In the genomic region with DNA sequence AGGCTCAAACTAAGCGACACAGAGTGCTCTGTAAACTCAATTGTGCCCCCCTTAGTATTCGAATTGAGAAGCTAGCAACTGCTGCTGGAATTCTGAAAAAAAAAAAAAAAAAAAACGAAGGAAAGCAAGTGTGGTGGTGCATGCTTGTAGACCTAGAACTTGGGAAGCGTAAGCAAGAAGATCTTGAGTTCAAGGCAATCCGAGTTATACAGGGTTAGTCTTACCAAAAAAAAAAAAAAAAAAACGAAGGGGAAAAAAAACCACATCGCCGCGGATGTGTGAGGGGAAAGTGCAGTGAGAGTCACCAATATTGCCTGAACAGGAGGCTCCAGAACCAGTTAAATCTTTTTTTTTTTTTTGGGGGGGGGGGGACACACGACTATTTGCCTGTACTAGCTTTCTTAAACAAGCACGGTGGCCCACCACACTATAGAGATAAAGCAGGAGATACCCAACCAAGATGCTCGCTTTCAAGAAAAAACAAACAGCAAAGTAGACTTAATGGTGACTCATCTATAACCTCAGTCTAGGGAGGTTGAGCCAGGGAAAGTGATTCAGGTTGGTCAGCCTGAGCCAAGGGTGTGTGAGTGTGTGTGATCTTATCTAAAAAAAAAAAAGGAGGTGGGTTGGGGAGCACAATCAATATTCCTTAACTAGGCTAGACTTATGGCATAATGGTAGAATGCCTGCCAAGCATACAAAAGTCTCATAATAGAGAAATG, we compare ENCODE assay signal across 8 mouse cellular contexts. TPM values are rescaled to one million over a fixed set of nuclear protein-coding genes. Genes with fewer than 3 reads are reported as not detected.
DNase-seq lines count a peak whose midpoint lies in the region; ATAC-seq and TF ChIP-seq lines count a peak whose summit lies in the region.

Gene Chek1 (minus strand): TSS at position 32 of the 722 bp plus-strand sequence.

- peak within 1 kb of the TSS; percentile 93 for H3K4me3 ChIP-seq in testis, adult 2 months (ENCODE audit: control insufficient read depth, low read depth, low read length)
- H3K4me3 ChIP-seq in heart, embryonic 16.5 days (ENCODE audit: low read length): peak within 1 kb of the TSS; percentile 84

- H3K9me3 ChIP-seq in heart, embryonic 16.5 days (replicated peaks; ENCODE audit: control insufficient read depth, low read length): no peaks in the 10 kb centered on the region

- no peak for TF ChIP-seq CTCF in testis, adult 2 months (IDR thresholded peaks at IDR 0.05; ENCODE audit: control insufficient read depth, insufficient read depth, insufficient replicate concordance, low read depth, low read length)

- TF ChIP-seq POLR2A in testis, adult 2 months (IDR thresholded peaks at IDR 0.05; ENCODE audit: control insufficient read depth, low read depth, low read length): no peak

- WGBS in heart, embryonic 16.5 days: 3% methylated on average over 11 of the region's 12 CpGs

- peak; percentile 16 to 62 for DNase-seq in adrenal gland, adult (ENCODE audit: inconsistent age in 2 of 2, low spot score in 1 of 2)
- no peak for DNase-seq in adrenal gland, adult 18-20 months (ENCODE audit: low spot score in 2 of 2)
- no peak for DNase-seq in testis, postnatal 10 days (ENCODE audit: low spot score)
- no peak for DNase-seq in urinary bladder, adult 2 months (ENCODE audit: low spot score)
- no peak for DNase-seq in kidney, postnatal 4 days

- H3K9ac ChIP-seq in heart, embryonic 16.5 days (ENCODE audit: low read length): peak within 1 kb of the TSS; percentile 78

- H3K27ac ChIP-seq in testis, adult 2 months (ENCODE audit: control insufficient read depth, insufficient read depth, low read depth, low read length): peak within 1 kb of the TSS; percentile 85
- H3K27ac ChIP-seq in heart, embryonic 16.5 days (ENCODE audit: low read length): peak within 1 kb of the TSS; percentile 91

- H3K4me1 ChIP-seq in testis, adult 2 months (ENCODE audit: control insufficient read depth, insufficient read depth, low read length): peaks cover 7% of the 10 kb centered on the region
- peaks cover 11% of the 10 kb centered on the region for H3K4me1 ChIP-seq in heart, embryonic 16.5 days (ENCODE audit: control insufficient read depth, insufficient read depth, low read length)

- no peaks in the 10 kb centered on the region for H3K36me3 ChIP-seq in testis, adult 2 months (ENCODE audit: control insufficient read depth, insufficient read depth, low read length)
- peaks cover 12% of the 10 kb centered on the region; the same call in 1 of the 2 replicates for H3K36me3 ChIP-seq in heart, embryonic 16.5 days (ENCODE audit: control insufficient read depth, insufficient read depth)

- ATAC-seq in heart, embryonic 16.5 days (replicated peaks; ENCODE audit: extremely low read depth, insufficient read depth, low FRiP score): no peak
- 0 out of 2 replicates have a peak, but pooled peaks have one; percentile 5 for ATAC-seq in megakaryocyte, adult 5-6 weeks (ENCODE audit: poor library complexity, severe bottlenecking)

- H3K4me2 ChIP-seq in heart, embryonic 16.5 days (ENCODE audit: low read depth, low read length): peak within 1 kb of the TSS; percentile 97

- H3K27me3 ChIP-seq in testis, adult 2 months (ENCODE audit: control insufficient read depth, insufficient read depth, low read length): no peaks in the 10 kb centered on the region
- no peaks in the 10 kb centered on the region for H3K27me3 ChIP-seq in heart, embryonic 16.5 days (ENCODE audit: control insufficient read depth, insufficient read depth, low read length)

RNA-seq across cellular contexts. Expression of gene Chek1, which starts in this region (rescaled TPM):
- total RNA-seq in adrenal gland, adult 18-20 months (2021): 1 to 10 TPM; 1.6 to 2.6 TPM
- 6.6 and 7.2 TPM in 2 replicates for polyA plus RNA-seq in testis, adult 2 months (2012; rRNA removed)
- 16.2 and 23.5 TPM in 2 replicates for polyA plus RNA-seq in heart, embryonic 16.5 days (2015; fragmentation: Nextera tagmentation; extraction: Ambion mirVana)
- total RNA-seq in megakaryocyte, adult 5-6 weeks (2015): 13.1 and 21.0 TPM in 2 replicates
- 19.7 and 33.2 TPM in 2 replicates for total RNA-seq in megakaryocyte, adult 5-6 weeks (2017)
- 1.4 and 2.1 TPM in 2 replicates for polyA plus RNA-seq in urinary bladder, adult 2 months (2012; rRNA removed)

Comparison
In these comparisons a context has a peak if more than half of its experiments do, and no peak if none do; other contexts are left out.
1. DNase-seq: peak in adrenal gland, adult (2 of 2); none in adrenal gland, adult 18-20 months (0 of 2), testis, postnatal 10 days (single experiment), urinary bladder, adult 2 months (single experiment) and kidney, postnatal 4 days (0 of 2).